Mouse (Mus musculus): ENCODE measurements around the gene Ncbp3. TPM values are rescaled to one million over a fixed set of nuclear protein-coding genes. Genes with fewer than 3 reads are reported as not detected.

Ncbp3 gene
- total and polyA plus RNA-seq, 2 experiments from 2014 or later: 7.0 to 8.9 TPM

- ATAC-seq (ENCODE audit: insufficient read depth, low read depth) (no peak), DNase-seq (ENCODE audit: low spot score) (no peak)
- Histone ChIP-seq H3K4me3 (ENCODE audit: low read depth, low read length) (no peak overlapping the region), H3K27me3 (ENCODE audit: control insufficient read depth, insufficient read depth, low read length) (no peaks in the 10 kb centered on the region), H3K4me1 (ENCODE audit: control insufficient read depth, insufficient read depth) (peaks cover 12% of the 10 kb centered on the region), H3K4me2 (ENCODE audit: low read depth, low read length) (no peak overlapping the region), H3K9me3 (replicated peaks; ENCODE audit: control insufficient read depth, low read length) (no peaks in the 10 kb centered on the region), H3K36me3 (replicated peaks; ENCODE audit: control insufficient read depth, insufficient read depth, low read length) (no peaks in the 10 kb centered on the region), H3K9ac (replicated peaks; ENCODE audit: low read depth, low read length) (no peak overlapping the region), H3K27ac (ENCODE audit: low read depth) (no peak overlapping the region)
- no peak for TF ChIP-seq EP300 (IDR thresholded peaks at IDR 0.05; ENCODE audit: low read depth)
- TF ChIP-seq CTCF (IDR thresholded peaks at IDR 0.05; ENCODE audit: low read depth): no peak
- WGBS: 43% methylated on average over 6 of the region's 6 CpGs
Measured at GRCm38 (mm10) chr11:73044229-73044755, 3.3 kb upstream of the Ncbp3 start.

- TF ChIP-seq CTCF (IDR thresholded peaks at IDR 0.05; ENCODE audit: low read depth): no peak
- TF ChIP-seq EP300 (IDR thresholded peaks at IDR 0.05; ENCODE audit: low read depth): no peak
- DNase-seq (ENCODE audit: low spot score) (no peak), ATAC-seq (ENCODE audit: insufficient read depth, low read depth) (no peak)
- Histone ChIP-seq H3K27me3 (ENCODE audit: control insufficient read depth, insufficient read depth, low read length) (no peaks in the 10 kb centered on the region), H3K9me3 (replicated peaks; ENCODE audit: control insufficient read depth, low read length) (no peaks in the 10 kb centered on the region), H3K4me3 (ENCODE audit: low read depth, low read length) (no peak overlapping the region), H3K36me3 (replicated peaks; ENCODE audit: control insufficient read depth, insufficient read depth, low read length) (peaks cover under 1% of the 10 kb centered on the region; the same call in 1 of the 2 replicates), H3K9ac (replicated peaks; ENCODE audit: low read depth, low read length) (no peak overlapping the region), H3K4me2 (ENCODE audit: low read depth, low read length) (no peak overlapping the region), H3K27ac (ENCODE audit: low read depth) (no peak overlapping the region), H3K4me1 (ENCODE audit: control insufficient read depth, insufficient read depth) (peaks cover 12% of the 10 kb centered on the region)
- 66% methylated on average over 4 of the region's 4 CpGs for WGBS
Measured at GRCm38 (mm10) chr11:73044789-73045188, 2.8 kb upstream of the Ncbp3 start.

DNA sequence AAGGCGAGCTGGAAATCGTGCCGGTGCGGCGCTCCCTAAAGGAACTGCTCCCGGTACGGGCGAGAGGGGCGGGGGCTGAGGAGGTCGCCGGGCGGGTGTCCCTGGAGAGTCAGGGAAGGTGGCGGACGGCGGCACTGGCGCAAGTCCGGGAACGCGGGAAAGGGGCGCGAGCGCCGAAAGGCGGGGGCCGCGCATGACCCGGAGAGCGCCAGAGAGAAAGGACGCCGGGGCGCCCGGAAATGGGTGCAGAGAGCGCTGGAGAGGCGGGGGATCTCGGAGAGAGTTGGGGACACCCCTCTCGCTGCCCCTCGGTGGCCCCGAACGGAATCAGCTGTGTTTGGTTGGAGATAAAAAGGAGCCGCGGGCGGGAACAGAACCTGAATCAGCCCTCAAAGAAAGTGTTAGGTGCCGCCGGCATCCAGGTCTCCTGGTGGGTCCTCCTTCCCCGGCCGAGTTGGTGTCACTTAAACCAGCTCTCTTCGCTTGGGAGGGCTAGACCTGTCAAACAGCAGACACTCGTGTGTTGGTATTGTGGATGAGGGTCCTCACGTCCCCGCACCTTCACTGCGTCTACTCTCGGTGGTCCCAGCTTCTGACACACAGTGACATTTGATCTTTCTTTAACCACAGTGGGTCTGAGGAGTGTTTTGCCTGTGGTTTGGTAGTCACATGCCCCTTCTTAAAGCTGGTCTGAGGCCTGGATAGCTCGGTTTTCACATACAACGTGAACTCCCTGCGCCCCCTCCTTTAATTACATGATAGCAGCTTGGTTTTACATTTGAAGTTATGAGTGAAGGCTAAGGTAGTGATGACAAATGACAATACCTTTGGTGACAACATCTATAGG is 670 bp downstream of the Ncbp3 start:
- H3K9me3 ChIP-seq (replicated peaks; ENCODE audit: control insufficient read depth, low read length): no peaks in the 10 kb centered on the region
- TF ChIP-seq EP300 (IDR thresholded peaks at IDR 0.05; ENCODE audit: low read depth) (no peak), CTCF (IDR thresholded peaks at IDR 0.05; ENCODE audit: low read depth) (no peak)
- H3K4me2 ChIP-seq (ENCODE audit: low read depth, low read length): peak overlapping the region; percentile 93
- ATAC-seq (ENCODE audit: insufficient read depth, low read depth): peak; percentile 72
- no peaks in the 10 kb centered on the region for H3K27me3 ChIP-seq (ENCODE audit: control insufficient read depth, insufficient read depth, low read length)
- peaks cover 22% of the 10 kb centered on the region for H3K36me3 ChIP-seq (replicated peaks; ENCODE audit: control insufficient read depth, insufficient read depth, low read length)
- WGBS: 2% methylated on average over 49 of the region's 55 CpGs
- peak; percentile 61 for DNase-seq (ENCODE audit: low spot score)
- peak overlapping the region; percentile 99 for H3K9ac ChIP-seq (replicated peaks; ENCODE audit: low read depth, low read length)
- peak overlapping the region; percentile 97 for H3K27ac ChIP-seq (ENCODE audit: low read depth)
- H3K4me3 ChIP-seq (ENCODE audit: low read depth, low read length): peak overlapping the region; percentile 100
- peaks cover 17% of the 10 kb centered on the region for H3K4me1 ChIP-seq (ENCODE audit: control insufficient read depth, insufficient read depth)

DNA sequence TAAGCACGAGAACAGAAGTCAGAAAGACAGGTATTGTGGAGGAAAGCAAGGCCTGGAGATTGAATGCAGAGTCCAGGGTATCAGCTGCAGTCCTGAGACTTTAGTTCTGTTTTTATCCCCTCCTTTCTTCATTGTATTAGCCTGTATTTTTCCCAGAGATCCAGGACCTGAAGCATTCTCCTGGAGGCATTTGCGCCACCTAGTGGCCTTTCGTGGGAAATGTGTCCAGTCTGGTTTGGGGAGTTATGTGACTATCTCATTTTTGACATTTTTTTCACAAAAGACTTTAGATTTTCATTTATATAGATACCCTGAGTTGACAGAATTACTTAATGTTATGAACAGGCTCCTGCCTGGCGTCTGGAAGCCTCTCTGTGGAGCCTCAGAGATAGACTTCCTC is 1.8 kb downstream of the Ncbp3 start:
- H3K27me3 ChIP-seq (ENCODE audit: control insufficient read depth, insufficient read depth, low read length): no peaks in the 10 kb centered on the region
- peaks cover 33% of the 10 kb centered on the region for H3K36me3 ChIP-seq (replicated peaks; ENCODE audit: control insufficient read depth, insufficient read depth, low read length)
- H3K9me3 ChIP-seq (replicated peaks; ENCODE audit: control insufficient read depth, low read length): no peaks in the 10 kb centered on the region
- H3K9ac ChIP-seq (replicated peaks; ENCODE audit: low read depth, low read length): no peak overlapping the region
- no peak for TF ChIP-seq EP300 (IDR thresholded peaks at IDR 0.05; ENCODE audit: low read depth)
- TF ChIP-seq CTCF (IDR thresholded peaks at IDR 0.05; ENCODE audit: low read depth): peak; percentile 86
- DNase-seq (ENCODE audit: low spot score): peak; percentile 72
- H3K4me2 ChIP-seq (ENCODE audit: low read depth, low read length): peak overlapping the region; percentile 93
- peak overlapping the region; percentile 100; the same call in 1 of the 2 replicates for H3K4me3 ChIP-seq (ENCODE audit: low read depth, low read length)
- whole genome bisulfite sequencing: 8% methylated on average over 4 of the region's 4 CpGs
- H3K4me1 ChIP-seq (ENCODE audit: control insufficient read depth, insufficient read depth): peaks cover 17% of the 10 kb centered on the region
- peak overlapping the region; percentile 97; the same call in 1 of the 2 replicates for H3K27ac ChIP-seq (ENCODE audit: low read depth)
- ATAC-seq (ENCODE audit: insufficient read depth, low read depth): no peak

- no peaks in the 10 kb centered on the region for H3K27me3 ChIP-seq (ENCODE audit: control insufficient read depth, insufficient read depth, low read length)
- H3K4me3 ChIP-seq (ENCODE audit: low read depth, low read length): no peak overlapping the region
- H3K4me1 ChIP-seq (ENCODE audit: control insufficient read depth, insufficient read depth): peaks cover 13% of the 10 kb centered on the region
- ATAC-seq (ENCODE audit: insufficient read depth, low read depth): no peak
- TF ChIP-seq EP300 (IDR thresholded peaks at IDR 0.05; ENCODE audit: low read depth) (no peak), CTCF (IDR thresholded peaks at IDR 0.05; ENCODE audit: low read depth) (no peak)
- no peak overlapping the region for H3K4me2 ChIP-seq (ENCODE audit: low read depth, low read length)
- no peaks in the 10 kb centered on the region for H3K9me3 ChIP-seq (replicated peaks; ENCODE audit: control insufficient read depth, low read length)
- no peak for DNase-seq (ENCODE audit: low spot score)
- H3K36me3 ChIP-seq (replicated peaks; ENCODE audit: control insufficient read depth, insufficient read depth, low read length): peaks cover 66% of the 10 kb centered on the region
- 50% methylated on average over 1 of the region's 1 CpGs for WGBS
- no peak overlapping the region for H3K27ac ChIP-seq (ENCODE audit: low read depth)
- no peak overlapping the region for H3K9ac ChIP-seq (replicated peaks; ENCODE audit: low read depth, low read length)
Measured at GRCm38 (mm10) chr11:73052795-73053194, 5.2 kb downstream of the Ncbp3 start.

Measured in heart, postnatal 0 days (tissue).